Comparison of ENCODE assay signal across 19 mouse cellular contexts in genomic region chr12:12765055-12765454, GRCm38 (mm10).
A peak's percentile ranks its signal among the peaks of the same experiment; 100 is the strongest.
DNase-seq lines count a peak whose midpoint lies in the region; ATAC-seq and TF ChIP-seq lines count a peak whose summit lies in the region.
"Had no signal": no experiment of that assay in that cellular context is flagged by ENCODE, and none has a peak within 500 bp of the region (broad histone marks: within the 10 kb centered on the region; RNA-seq: fewer than 3 reads in every experiment).

No protein-coding gene starts in this region.

- peaks cover 6% of the 10 kb centered on the region; the same call in 1 of the 2 replicates for H3K9me3 ChIP-seq in hindbrain, embryonic 10.5 days
- no peaks in the 10 kb centered on the region for H3K9me3 ChIP-seq in hindbrain, postnatal 0 days (ENCODE audit: low read length)
- no peaks in the 10 kb centered on the region; the same call in 1 of the 2 replicates for H3K9me3 ChIP-seq in kidney, postnatal 0 days (replicated peaks; ENCODE audit: low read length)
- no peaks in the 10 kb centered on the region for H3K9me3 ChIP-seq in hindbrain, embryonic 15.5 days

- no peak for TF ChIP-seq POLR2A in thymus, adult 2 months (IDR thresholded peaks at IDR 0.05; ENCODE audit: control insufficient read depth, extremely low read depth, insufficient read depth, low read length, poor library complexity)

- peak overlapping the region; percentile 69; the same call in 1 of the 2 replicates for H3K27ac ChIP-seq in hindbrain, embryonic 10.5 days
- no peak overlapping the region for H3K27ac ChIP-seq in hindbrain, postnatal 0 days
- peak overlapping the region; percentile 25; the same call in 1 of the 2 replicates for H3K27ac ChIP-seq in kidney, postnatal 0 days
- H3K27ac ChIP-seq in hindbrain, embryonic 15.5 days (replicated peaks) = no peak overlapping the region
- H3K27ac ChIP-seq in thymus, adult 2 months (ENCODE audit: control insufficient read depth, insufficient read depth, low read length) = no peak overlapping the region

- no peak overlapping the region for H3K9ac ChIP-seq in hindbrain, postnatal 0 days (replicated peaks; ENCODE audit: low read length)
- H3K9ac ChIP-seq in kidney, postnatal 0 days (ENCODE audit: low read depth, low read length) = no peak overlapping the region
- H3K9ac ChIP-seq in hindbrain, embryonic 15.5 days = no peak overlapping the region
- H3K9ac ChIP-seq: heart, embryonic 12.5 days had no signal

- no peak for DNase-seq in hindbrain, embryonic 10.5 days (ENCODE audit: low spot score)
- no peak for DNase-seq in hindbrain, postnatal 0 days (ENCODE audit: low spot score)
- DNase-seq in kidney, postnatal 0 days (ENCODE audit: low spot score) = no peak
- DNase-seq in kidney, adult 18-20 months = no peak
- peak; percentile 20 for DNase-seq in MN1 (ENCODE audit: low spot score)
- no peak for DNase-seq in thymus, adult 2 months
- DNase-seq in right cerebral cortex, postnatal 4 days = no peak
- DNase-seq: cerebellum, adult 11-12 months; cerebellum, postnatal 14 days; heart, adult 11 months; heart, postnatal 14 days; lung, adult 18-20 months; lung, postnatal 36 days; right cerebral cortex, postnatal 14 days had no signal

- no peak overlapping the region for H3K4me3 ChIP-seq in hindbrain, embryonic 10.5 days
- no peak overlapping the region for H3K4me3 ChIP-seq in hindbrain, postnatal 0 days (ENCODE audit: low read length)
- no peak overlapping the region for H3K4me3 ChIP-seq in kidney, postnatal 0 days (replicated peaks; ENCODE audit: low read depth, low read length)
- H3K4me3 ChIP-seq in hindbrain, embryonic 15.5 days = no peak overlapping the region
- no peak overlapping the region for H3K4me3 ChIP-seq in thymus, adult 2 months (ENCODE audit: control insufficient read depth, insufficient read depth, low read length)
- H3K4me3 ChIP-seq: heart, embryonic 12.5 days had no signal

- no peak for ATAC-seq in hindbrain, postnatal 0 days
- ATAC-seq in kidney, postnatal 0 days (replicated peaks; ENCODE audit: low FRiP score, low read depth) = no peak
- peak; percentile 56; the same call in 1 of the 2 replicates for ATAC-seq in hindbrain, embryonic 15.5 days (ENCODE audit: low FRiP score, low read depth)
- ATAC-seq: inflammation-experienced regulatory T-cells, adult 6 months had no signal

- no peaks in the 10 kb centered on the region for H3K36me3 ChIP-seq in hindbrain, embryonic 10.5 days
- H3K36me3 ChIP-seq in hindbrain, postnatal 0 days (ENCODE audit: insufficient read depth, low read length) = no peaks in the 10 kb centered on the region
- H3K36me3 ChIP-seq in kidney, postnatal 0 days (ENCODE audit: insufficient read depth, low read length) = no peaks in the 10 kb centered on the region
- no peaks in the 10 kb centered on the region for H3K36me3 ChIP-seq in hindbrain, embryonic 15.5 days
- no peaks in the 10 kb centered on the region for H3K36me3 ChIP-seq in thymus, adult 2 months (ENCODE audit: control insufficient read depth, insufficient read depth, low read length)
- H3K36me3 ChIP-seq: G1E; heart, embryonic 12.5 days had no signal

- WGBS in hindbrain, embryonic 10.5 days = 79% methylated on average over 8 of the region's 8 CpGs
- WGBS in hindbrain, postnatal 0 days = 70% methylated on average over 8 of the region's 8 CpGs
- 62% methylated on average over 8 of the region's 8 CpGs for WGBS in kidney, postnatal 0 days
- WGBS in hindbrain, embryonic 15.5 days = 81% methylated on average over 8 of the region's 8 CpGs
- WGBS in thymus, adult 2 months = 91% methylated on average over 8 of the region's 8 CpGs

- no peak overlapping the region for H3K4me2 ChIP-seq in hindbrain, postnatal 0 days (ENCODE audit: low read depth, low read length)
- H3K4me2 ChIP-seq in kidney, postnatal 0 days (ENCODE audit: low read length) = no peak overlapping the region
- no peak overlapping the region for H3K4me2 ChIP-seq in hindbrain, embryonic 15.5 days
- H3K4me2 ChIP-seq: heart, embryonic 12.5 days; liver, embryonic 11.5 days had no signal

- H3K27me3 ChIP-seq in hindbrain, embryonic 10.5 days (ENCODE audit: insufficient read depth, poor library complexity, severe bottlenecking) = 0 out of 2 replicates have a peak, but pooled peaks cover 5% of the 10 kb centered on the region
- H3K27me3 ChIP-seq in hindbrain, postnatal 0 days (ENCODE audit: insufficient read depth, low read length) = no peaks in the 10 kb centered on the region
- no peaks in the 10 kb centered on the region; the same call in 1 of the 2 replicates for H3K27me3 ChIP-seq in kidney, postnatal 0 days (ENCODE audit: insufficient read depth, low read length)
- H3K27me3 ChIP-seq in hindbrain, embryonic 15.5 days = no peaks in the 10 kb centered on the region
- no peaks in the 10 kb centered on the region; the same call in 1 of the 2 replicates for H3K27me3 ChIP-seq in thymus, adult 2 months (ENCODE audit: control insufficient read depth, insufficient read depth, low read length)
- H3K27me3 ChIP-seq: heart, embryonic 12.5 days had no signal

- H3K4me1 ChIP-seq in hindbrain, embryonic 10.5 days (replicated peaks) = peaks cover 40% of the 10 kb centered on the region
- H3K4me1 ChIP-seq in hindbrain, postnatal 0 days (ENCODE audit: insufficient read depth, low read length) = no peaks in the 10 kb centered on the region
- H3K4me1 ChIP-seq in kidney, postnatal 0 days (replicated peaks; ENCODE audit: insufficient read depth, low read length) = no peaks in the 10 kb centered on the region
- peaks cover 15% of the 10 kb centered on the region; the same call in 1 of the 2 replicates for H3K4me1 ChIP-seq in hindbrain, embryonic 15.5 days (replicated peaks)
- no peaks in the 10 kb centered on the region for H3K4me1 ChIP-seq in thymus, adult 2 months (replicated peaks; ENCODE audit: control insufficient read depth, insufficient read depth, low read length)

- no peak for TF ChIP-seq CTCF in hindbrain, postnatal 0 days (IDR thresholded peaks at IDR 0.05; ENCODE audit: low read depth)
- no peak for TF ChIP-seq CTCF in kidney, postnatal 0 days (IDR thresholded peaks at IDR 0.05; ENCODE audit: low read depth)
- TF ChIP-seq CTCF in thymus, adult 2 months (IDR thresholded peaks at IDR 0.05; ENCODE audit: borderline replicate concordance, control insufficient read depth, extremely low read depth, insufficient read depth, low read length, poor library complexity) = no peak

Comparison
In these comparisons a context has a peak if more than half of its experiments do, and no peak if none do; other contexts are left out.
1. H3K27ac ChIP-seq: peak in hindbrain, embryonic 10.5 days (single experiment) and kidney, postnatal 0 days (single experiment); none in hindbrain, postnatal 0 days (single experiment), hindbrain, embryonic 15.5 days (single experiment) and thymus, adult 2 months (single experiment).